Mouse (Mus musculus) kidney, adult 2 months (tissue): ENCODE measurements around the gene Gabpa.

Source experiments
- CTCF ChIP-seq: fragments of 200-500 bp; conservative IDR thresholded peaks from 2 replicates; pipeline ENCODE4 v1.5.1; 2011; ENCODE audit warnings: low read depth, mild to moderate bottlenecking, control low read depth, low read length, moderate library complexity, mixed read lengths; ENCODE audit not compliant: insufficient read depth, insufficient read length
- POLR2A ChIP-seq: fragments of 200-500 bp; IDR thresholded peaks from one replicate; pipeline ENCODE4 v1.6.1; 2011; ENCODE audit warnings: low read depth, low read length, control low read depth

GRCm38 (mm10) chr16:84835823-84836743 lies 1.4 kb downstream of the Gabpa start:
- TF ChIP-seq POLR2A: no peak
- TF ChIP-seq CTCF: no peak
